Mouse (Mus musculus): Measurements from ENCODE around the gene Olfr1312.
"Not testable (repeated sequence)": the region's sequence is repeated elsewhere in the genome, so short reads cannot be mapped to it uniquely, and the experiment has no call there.

The Olfr1312 gene

DNA sequence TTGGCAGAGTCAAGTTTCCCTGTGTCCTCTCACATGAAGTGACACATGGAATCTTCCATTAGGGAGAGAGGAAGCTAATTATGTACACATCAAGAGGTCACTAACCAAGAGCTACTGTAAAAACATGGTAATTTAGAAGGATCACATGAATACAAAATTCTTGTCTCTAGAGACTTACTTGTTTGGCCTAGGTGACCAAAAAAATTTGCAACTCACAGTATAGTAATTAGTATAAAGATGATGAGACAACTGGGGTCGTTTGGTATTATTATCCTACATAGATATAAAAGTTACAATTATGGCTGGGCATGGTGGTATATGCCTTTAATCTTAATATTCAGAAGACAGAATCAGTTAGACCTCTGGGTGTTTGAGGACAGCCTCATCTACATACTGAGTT, at the start of gene Olfr1312:
Gene Olfr1312, minus strand, starts transcription at position 101 of the 400 bp plus-strand sequence.
- DNase-seq: no peak

DNA sequence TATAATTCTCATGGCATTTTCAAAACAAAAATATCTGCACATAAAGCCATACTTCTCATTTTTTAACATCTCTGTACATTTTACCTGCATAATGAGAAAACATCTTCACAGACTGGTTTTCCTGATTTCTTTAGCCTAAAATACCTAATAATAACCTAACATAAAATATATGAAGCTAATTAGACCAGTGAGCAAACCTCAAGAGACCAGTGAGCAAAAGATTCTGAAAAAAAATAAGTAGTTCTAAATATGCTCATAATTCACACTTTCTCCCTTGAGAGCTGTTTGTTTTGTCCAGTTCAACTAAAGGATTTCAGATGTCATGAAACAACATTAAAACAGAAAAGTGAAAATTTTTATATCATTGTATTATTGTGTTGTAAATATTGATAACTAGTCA, 46.6 kb upstream of the Olfr1312 start, which contains the start of gene Olfr1314:
Gene Olfr1314, minus strand, starts transcription at position 101 of the 400 bp plus-strand sequence.
- DNase-seq: no peak

GRCm38 (mm10) chr2:112077743-112078142, 27.7 kb upstream of the Olfr1312 start, which contains the start of gene Olfr1313:
Gene Olfr1313 (minus strand): TSS chr2:112077843.
- DNase-seq: no peak

GRCm38 (mm10) chr2:112026971-112027370, 23.1 kb downstream of the Olfr1312 start:
- not testable (repeated sequence) for DNase-seq

- no peak for DNase-seq
These were observed 25.7 kb downstream of the Olfr1312 start, which contains the start of gene Olfr1311 for GRCm38 (mm10) chr2:112024312-112024711. Gene Olfr1311 (minus strand): TSS chr2:112024412.

- no peak for DNase-seq
These were observed 35.1 kb downstream of the Olfr1312 start for GRCm38 (mm10) chr2:112014900-112015299.

DNA sequence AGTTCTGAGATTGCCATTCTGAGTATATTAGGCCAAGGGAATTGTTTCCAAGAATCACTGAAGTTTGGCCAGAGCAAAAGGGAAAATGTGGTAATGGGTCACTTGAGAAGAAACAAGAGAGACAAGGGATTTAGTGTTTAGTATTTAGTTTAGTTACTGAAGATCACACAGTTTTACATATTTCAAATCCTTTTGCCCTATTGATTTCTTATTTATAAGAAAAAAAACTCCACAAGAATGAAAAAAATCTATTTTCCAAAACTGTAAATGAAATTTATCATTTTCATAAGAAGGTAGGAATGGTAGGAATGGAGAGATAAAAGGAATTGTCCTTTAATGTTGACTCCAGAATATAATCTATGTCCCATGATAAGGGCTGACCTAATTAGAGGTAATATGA, 37.4 kb downstream of the Olfr1312 start, which contains the start of gene Olfr1310:
Gene Olfr1310, minus strand, starts transcription at position 101 of the 400 bp plus-strand sequence.
- DNase-seq: no peak

- no peak for DNase-seq
These were observed 59.9 kb downstream of the Olfr1312 start, which contains the start of gene Olfr1309 for GRCm38 (mm10) chr2:111990181-111990580. Gene Olfr1309 (minus strand): TSS chr2:111990281.

Data from lung, postnatal 14 days (tissue).